Mouse (Mus musculus) intestine, embryonic 14.5 days (tissue): ENCODE measurements at regions not wholly inside any gene's neighbourhood (a gene's known extent, or its start where the extent isn't known, plus 50 kb on each side); places are given as distances from the start of the nearest gene placed in this dataset.

Source experiments
- ATAC-seq: fragments of 200-750 bp; cut with Nextera tagmentation; replicated peaks from 2 replicates; pipeline ENCODE4 v1.8.0; 2017; ENCODE audit warnings: low read depth, moderate number of reproducible peaks, moderate TSS enrichment, moderate library complexity; ENCODE audit not compliant: low FRiP score, low TSS enrichment
- DNase-seq: peaks from one replicate; pipeline ENCODE4 v3.0.0-alpha.2; 2018; ENCODE audit warnings: low spot score
- H3K27ac ChIP-seq: fragments of 300-500 bp; sonication (generic); 2 replicates; pipeline ENCODE4 v1.5.1; 2014; ENCODE audit warnings: low read depth, mild to moderate bottlenecking, control low read depth
- H3K27me3 ChIP-seq: fragments of 300-500 bp; sonication (generic); replicated peaks from 2 replicates; pipeline ENCODE4 v1.6.1; 2014; ENCODE audit warnings: low read length, control low read depth; ENCODE audit not compliant: control insufficient read depth, insufficient read depth
- H3K36me3 ChIP-seq: fragments of 300-500 bp; sonication (generic); 2 replicates; pipeline ENCODE4 v1.6.1; 2014; ENCODE audit warnings: low read length, control low read depth; ENCODE audit not compliant: control insufficient read depth, insufficient read depth
- H3K4me1 ChIP-seq: fragments of 300-500 bp; sonication (generic); replicated peaks from 2 replicates; pipeline ENCODE4 v1.6.1; 2014; ENCODE audit warnings: low read length, control low read depth, mixed read lengths; ENCODE audit not compliant: control insufficient read depth, insufficient read depth
- H3K4me2 ChIP-seq: fragments of 300-500 bp; sonication (generic); 2 replicates; pipeline ENCODE4 v1.6.1; 2014; ENCODE audit warnings: low read length
- H3K4me3 ChIP-seq: fragments of 300-500 bp; sonication (generic); 2 replicates; pipeline ENCODE4 v1.5.1; 2014; ENCODE audit warnings: low read depth, low read length, control low read depth, mixed read lengths
- H3K9ac ChIP-seq: fragments of 300-500 bp; sonication (generic); 2 replicates; pipeline ENCODE4 v1.6.1; 2014; ENCODE audit warnings: mild to moderate bottlenecking, low read length
- H3K9me3 ChIP-seq: fragments of 300-500 bp; sonication (generic); 2 replicates; pipeline ENCODE4 v1.6.1; 2016; ENCODE audit warnings: low read length, control low read depth; ENCODE audit not compliant: control insufficient read depth
- WGBS: fragments of 180-500 bp; shearing (Covaris S2); extraction: QIAGEN DNeasy Blood & Tissue Kit; methylation state at CpG from one replicate; pipeline ENCODE4 v1.1.7; 2014; 5-methylcytosine and 5-hydroxymethylcytosine counted together

- Histone ChIP-seq H3K4me2 (no peak overlapping the region), H3K27me3 (no peaks in the 10 kb centered on the region), H3K27ac (no peak overlapping the region), H3K9me3 (no peaks in the 10 kb centered on the region), H3K36me3 (no peaks in the 10 kb centered on the region), H3K4me3 (no peak overlapping the region), H3K9ac (no peak overlapping the region), H3K4me1 (no peaks in the 10 kb centered on the region)
- WGBS = 76% methylated on average over 4 of the region's 4 CpGs
- DNase-seq (no peak), ATAC-seq (no peak)
These were observed 299.9 kb upstream of the Nbea start for GRCm38 (mm10) chr3:56483370-56483769.

DNA sequence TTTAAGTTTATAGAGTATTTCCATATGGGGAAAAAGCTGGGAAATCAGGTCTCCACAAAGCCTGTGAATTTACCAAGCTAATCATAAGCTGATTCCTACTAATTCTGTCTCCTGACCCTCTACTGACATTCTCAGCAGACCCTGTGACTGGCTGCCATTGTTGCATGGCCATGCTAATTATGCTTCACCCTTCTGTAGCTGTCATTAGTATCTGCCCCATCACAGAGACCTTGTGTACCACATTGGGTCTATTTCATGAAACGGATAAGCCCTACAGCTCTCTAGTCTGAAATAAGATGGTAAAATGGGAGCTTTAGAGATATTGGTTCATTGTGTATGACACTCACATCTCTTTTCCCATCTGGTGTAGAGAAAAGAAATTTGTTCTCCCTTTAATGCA, 296.0 kb upstream of the Nbea start:
- no peaks in the 10 kb centered on the region for H3K27me3 ChIP-seq
- no peaks in the 10 kb centered on the region for H3K36me3 ChIP-seq
- no peak overlapping the region for H3K4me2 ChIP-seq
- H3K27ac ChIP-seq = no peak overlapping the region
- H3K4me1 ChIP-seq = no peaks in the 10 kb centered on the region
- DNase-seq = no peak
- no peaks in the 10 kb centered on the region for H3K9me3 ChIP-seq
- WGBS = 83% methylated on average over 1 of the region's 1 CpGs
- no peak overlapping the region for H3K4me3 ChIP-seq
- no peak for ATAC-seq
- no peak overlapping the region for H3K9ac ChIP-seq

- H3K4me3 ChIP-seq = no peak overlapping the region
- no peak for ATAC-seq
- 79% methylated on average over 6 of the region's 6 CpGs for WGBS
These were observed 295.1 kb upstream of the Nbea start for GRCm38 (mm10) chr3:56478544-56479140.

GRCm38 (mm10) chr3:56475529-56476527, 292.3 kb upstream of the Nbea start:
- no peak for DNase-seq

More at GRCm38 (mm10) chr3:56478544-56479140, 295.1 kb upstream of the Nbea start:
- H3K36me3 ChIP-seq = no peaks in the 10 kb centered on the region
- no peak for DNase-seq
- H3K4me2 ChIP-seq = no peak overlapping the region
- no peak overlapping the region for H3K9ac ChIP-seq
- H3K9me3 ChIP-seq = no peaks in the 10 kb centered on the region
- no peaks in the 10 kb centered on the region for H3K27me3 ChIP-seq
- no peak overlapping the region for H3K27ac ChIP-seq
- no peaks in the 10 kb centered on the region for H3K4me1 ChIP-seq

GRCm38 (mm10) chr3:56472651-56473050, 289.1 kb upstream of the Nbea start:
- WGBS = 73% methylated on average over 6 of the region's 6 CpGs
- no peak overlapping the region for H3K4me3 ChIP-seq
- no peak for DNase-seq
- no peaks in the 10 kb centered on the region for H3K36me3 ChIP-seq
- no peaks in the 10 kb centered on the region for H3K9me3 ChIP-seq
- H3K27me3 ChIP-seq = no peaks in the 10 kb centered on the region
- no peak for ATAC-seq
- H3K4me2 ChIP-seq = no peak overlapping the region
- no peaks in the 10 kb centered on the region for H3K4me1 ChIP-seq
- H3K27ac ChIP-seq = no peak overlapping the region
- H3K9ac ChIP-seq = no peak overlapping the region

More at GRCm38 (mm10) chr3:56475529-56476527, 292.3 kb upstream of the Nbea start:
- no peak for ATAC-seq
- Histone ChIP-seq H3K4me1 (no peaks in the 10 kb centered on the region), H3K4me2 (no peak overlapping the region), H3K9me3 (no peaks in the 10 kb centered on the region), H3K36me3 (no peaks in the 10 kb centered on the region), H3K27me3 (no peaks in the 10 kb centered on the region), H3K4me3 (no peak overlapping the region), H3K9ac (no peak overlapping the region), H3K27ac (no peak overlapping the region; the same call in 1 of the 2 replicates)
- WGBS = 38% methylated on average over 3 of the region's 3 CpGs

GRCm38 (mm10) chr3:56471823-56472222, 288.3 kb upstream of the Nbea start:
- H3K9ac ChIP-seq = no peak overlapping the region
- 66% methylated on average over 5 of the region's 5 CpGs for WGBS
- no peaks in the 10 kb centered on the region for H3K36me3 ChIP-seq
- no peaks in the 10 kb centered on the region for H3K27me3 ChIP-seq
- ATAC-seq (no peak), DNase-seq (no peak)
- H3K9me3 ChIP-seq = no peaks in the 10 kb centered on the region
- no peak overlapping the region for H3K27ac ChIP-seq
- no peaks in the 10 kb centered on the region for H3K4me1 ChIP-seq
- no peak overlapping the region for H3K4me3 ChIP-seq
- H3K4me2 ChIP-seq = no peak overlapping the region

GRCm38 (mm10) chr3:56471185-56471584, 287.7 kb upstream of the Nbea start:
- no peak overlapping the region for H3K27ac ChIP-seq
- ATAC-seq = no peak
- WGBS = 49% methylated on average over 1 of the region's 1 CpGs
- H3K9me3 ChIP-seq = no peaks in the 10 kb centered on the region
- no peak overlapping the region for H3K4me2 ChIP-seq
- no peaks in the 10 kb centered on the region for H3K27me3 ChIP-seq
- no peaks in the 10 kb centered on the region for H3K36me3 ChIP-seq
- H3K4me1 ChIP-seq = no peaks in the 10 kb centered on the region
- no peak overlapping the region for H3K4me3 ChIP-seq
- H3K9ac ChIP-seq = no peak overlapping the region
- no peak for DNase-seq

DNA sequence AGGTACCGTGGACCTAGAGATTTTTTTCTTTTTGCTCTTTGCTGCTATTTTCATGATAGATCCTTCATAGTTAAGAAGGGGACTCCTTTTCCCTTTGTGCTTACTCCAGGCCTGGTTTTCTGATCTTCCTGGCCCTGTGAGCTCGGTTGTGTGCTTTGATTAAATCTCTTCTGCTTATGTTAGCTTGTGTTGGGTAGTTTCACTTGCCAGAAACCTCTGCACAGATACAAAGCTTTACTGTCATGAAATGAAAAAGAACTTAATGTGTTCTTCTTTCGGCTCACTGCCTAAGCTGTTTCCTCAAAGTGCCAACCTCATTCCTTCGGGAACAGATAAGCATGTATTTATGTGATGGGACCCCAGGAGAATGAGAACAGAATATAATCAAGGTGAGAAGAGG, 274.1 kb upstream of the Nbea start:
- 28% methylated on average over 4 of the region's 4 CpGs for WGBS
- Histone ChIP-seq H3K36me3 (no peaks in the 10 kb centered on the region), H3K27me3 (no peaks in the 10 kb centered on the region), H3K9ac (no peak overlapping the region), H3K27ac (no peak overlapping the region), H3K4me2 (no peak overlapping the region), H3K4me1 (no peaks in the 10 kb centered on the region), H3K4me3 (no peak overlapping the region), H3K9me3 (no peaks in the 10 kb centered on the region)
- ATAC-seq (no peak), DNase-seq (no peak)
